Mouse (Mus musculus) embryonic facial prominence, embryonic 15.5 days (tissue): ENCODE measurements around the gene Ccr7. TPM values are rescaled to one million over a fixed set of nuclear protein-coding genes. Genes with fewer than 3 reads are reported as not detected.

Experiments
- ATAC-seq: fragments of 200-750 bp; cut with Nextera tagmentation; 2 replicates; pipeline ENCODE4 v1.8.0; 2017; ENCODE audit warnings: low read depth, moderate TSS enrichment; ENCODE audit not compliant: insufficient number of reproducible peaks, low FRiP score, low TSS enrichment
- H3K27ac ChIP-seq: fragments of 300-500 bp; sonication (generic); replicated peaks from 2 replicates; pipeline ENCODE4 v1.5.1; 2015; ENCODE audit warnings: mild to moderate bottlenecking, inconsistent platforms
- H3K27me3 ChIP-seq: fragments of 300-500 bp; sonication (generic); 2 replicates; pipeline ENCODE4 v1.6.1; 2015; ENCODE audit warnings: inconsistent platforms
- H3K36me3 ChIP-seq: fragments of 300-500 bp; sonication (generic); 2 replicates; pipeline ENCODE4 v1.6.1; 2015; ENCODE audit warnings: mild to moderate bottlenecking, inconsistent platforms
- H3K4me1 ChIP-seq: fragments of 300-500 bp; sonication (generic); 2 replicates; pipeline ENCODE4 v1.6.1; 2015; ENCODE audit warnings: inconsistent platforms
- H3K4me2 ChIP-seq: fragments of 300-500 bp; sonication (generic); replicated peaks from 2 replicates; pipeline ENCODE4 v1.6.1; 2015; ENCODE audit warnings: mild to moderate bottlenecking, inconsistent platforms
- H3K4me3 ChIP-seq: fragments of 300-500 bp; sonication (generic); replicated peaks from 2 replicates; pipeline ENCODE4 v1.5.1; 2015; ENCODE audit warnings: mild to moderate bottlenecking, inconsistent platforms
- H3K9ac ChIP-seq: fragments of 300-500 bp; sonication (generic); 2 replicates; pipeline ENCODE4 v1.6.1; 2015; ENCODE audit warnings: inconsistent platforms
- H3K9me3 ChIP-seq: fragments of 300-500 bp; sonication (generic); replicated peaks from 2 replicates; pipeline ENCODE4 v1.6.1; 2016; ENCODE audit warnings: inconsistent platforms
- WGBS: fragments of 180-500 bp; shearing (Covaris S2); methylation state at CpG from one replicate; pipeline ENCODE4 v1.1.7; 2015; 5-methylcytosine and 5-hydroxymethylcytosine counted together
- polyA plus RNA-seq: library from polyadenylated mRNA; unstranded; fragments of >200 nt; fragmentation: Nextera tagmentation; extraction: Ambion mirVana; gene quantifications from 2 replicates; pipeline ENCODE4 v1.2.1, GENCODE M21; 2015

The Ccr7 gene
- polyA plus RNA-seq, 1 experiment from 2014 or later, result 0.57 TPM

GRCm38 (mm10) chr11:99152323-99153144, 2.3 kb downstream of the Ccr7 start:
- H3K4me1 ChIP-seq, result peaks cover 30% of the 10 kb centered on the region
- no peak for ATAC-seq
- no peaks in the 10 kb centered on the region for H3K36me3 ChIP-seq
- 78% methylated on average over 7 of the region's 7 CpGs for WGBS
- H3K9ac ChIP-seq, result no peak overlapping the region
- H3K9me3 ChIP-seq, result no peaks in the 10 kb centered on the region
- no peak overlapping the region for H3K27ac ChIP-seq
- H3K4me2 ChIP-seq, result no peak overlapping the region
- no peaks in the 10 kb centered on the region; the same call in 1 of the 2 replicates for H3K27me3 ChIP-seq
- H3K4me3 ChIP-seq, result no peak overlapping the region

DNA sequence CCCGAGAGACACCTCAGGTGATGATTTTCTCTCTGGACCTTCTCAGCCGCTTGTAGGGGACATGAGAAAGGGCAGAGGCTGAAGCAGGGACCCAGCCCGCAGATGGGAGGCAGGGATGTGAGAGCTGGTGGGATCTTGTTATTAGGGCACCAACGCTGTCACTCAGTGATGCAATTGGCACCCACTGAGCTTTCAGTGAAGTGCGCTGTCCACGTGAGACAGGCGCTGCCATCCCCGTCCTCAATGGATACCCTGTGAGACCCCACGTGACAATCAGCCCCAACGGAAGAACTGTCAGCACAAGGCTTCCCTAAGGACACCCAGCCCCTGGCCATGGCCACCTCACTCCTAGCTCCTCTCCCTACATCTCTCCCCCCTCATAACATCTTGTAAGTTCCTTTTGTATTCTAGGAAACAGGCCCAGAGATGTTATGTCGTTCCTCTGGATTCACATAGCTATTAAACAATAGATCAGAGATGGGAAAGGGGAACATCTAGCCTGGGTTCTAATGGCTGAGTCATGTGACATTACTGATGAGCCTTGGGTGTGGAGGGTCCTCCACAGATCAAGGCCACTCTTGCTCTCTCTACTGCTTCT, 3.4 kb downstream of the Ccr7 start:
- Histone ChIP-seq H3K27ac (no peak overlapping the region), H3K27me3 (no peaks in the 10 kb centered on the region; the same call in 1 of the 2 replicates), H3K4me2 (no peak overlapping the region), H3K9me3 (no peaks in the 10 kb centered on the region), H3K4me3 (no peak overlapping the region), H3K9ac (no peak overlapping the region), H3K36me3 (no peaks in the 10 kb centered on the region), H3K4me1 (peaks cover 40% of the 10 kb centered on the region)
- ATAC-seq, result no peak
- WGBS, result 74% methylated on average over 11 of the region's 11 CpGs

- ATAC-seq, result no peak
- WGBS, result 68% methylated on average over 7 of the region's 7 CpGs
- Histone ChIP-seq H3K9ac (no peak overlapping the region), H3K27ac (no peak overlapping the region), H3K27me3 (no peaks in the 10 kb centered on the region; the same call in 1 of the 2 replicates), H3K9me3 (no peaks in the 10 kb centered on the region), H3K36me3 (no peaks in the 10 kb centered on the region), H3K4me1 (peaks cover 40% of the 10 kb centered on the region), H3K4me2 (no peak overlapping the region), H3K4me3 (no peak overlapping the region)
These were observed 4.0 kb downstream of the Ccr7 start for GRCm38 (mm10) chr11:99150889-99151288.

- no peak overlapping the region for H3K4me2 ChIP-seq
These were observed 4.7 kb downstream of the Ccr7 start for GRCm38 (mm10) chr11:99149898-99150757.

GRCm38 (mm10) chr11:99148896-99149703, 5.8 kb downstream of the Ccr7 start:
- H3K36me3 ChIP-seq, result no peaks in the 10 kb centered on the region
- H3K9ac ChIP-seq, result no peak overlapping the region
- no peak overlapping the region; the same call in 1 of the 2 replicates for H3K4me3 ChIP-seq
- 9% methylated on average over 16 of the region's 16 CpGs for WGBS
- H3K4me2 ChIP-seq, result peak overlapping the region; percentile 29
- peak; percentile 59 for ATAC-seq
- H3K4me1 ChIP-seq, result peaks cover 42% of the 10 kb centered on the region
- H3K27ac ChIP-seq, result peak overlapping the region; percentile 96
- H3K27me3 ChIP-seq, result no peaks in the 10 kb centered on the region; the same call in 1 of the 2 replicates
- H3K9me3 ChIP-seq, result no peaks in the 10 kb centered on the region

More at GRCm38 (mm10) chr11:99149898-99150757, 4.7 kb downstream of the Ccr7 start:
- Histone ChIP-seq H3K27me3 (no peaks in the 10 kb centered on the region; the same call in 1 of the 2 replicates), H3K4me1 (peaks cover 40% of the 10 kb centered on the region), H3K9ac (no peak overlapping the region), H3K9me3 (no peaks in the 10 kb centered on the region), H3K27ac (peak overlapping the region; percentile 96), H3K4me3 (no peak overlapping the region), H3K36me3 (no peaks in the 10 kb centered on the region)
- peak; percentile 22; the same call in 1 of the 2 replicates for ATAC-seq
- WGBS, result 48% methylated on average over 19 of the region's 19 CpGs

- H3K27ac ChIP-seq, result peak overlapping the region; percentile 96
- H3K4me3 ChIP-seq, result no peak overlapping the region; the same call in 1 of the 2 replicates
- H3K36me3 ChIP-seq, result no peaks in the 10 kb centered on the region
- WGBS, result 40% methylated on average over 8 of the region's 8 CpGs
- no peak overlapping the region for H3K9ac ChIP-seq
- ATAC-seq, result no peak
- peaks cover 48% of the 10 kb centered on the region for H3K4me1 ChIP-seq
- peak overlapping the region; percentile 29 for H3K4me2 ChIP-seq
- H3K27me3 ChIP-seq, result no peaks in the 10 kb centered on the region; the same call in 1 of the 2 replicates
- no peaks in the 10 kb centered on the region for H3K9me3 ChIP-seq
These were observed 6.5 kb downstream of the Ccr7 start for GRCm38 (mm10) chr11:99148400-99148799.

DNA sequence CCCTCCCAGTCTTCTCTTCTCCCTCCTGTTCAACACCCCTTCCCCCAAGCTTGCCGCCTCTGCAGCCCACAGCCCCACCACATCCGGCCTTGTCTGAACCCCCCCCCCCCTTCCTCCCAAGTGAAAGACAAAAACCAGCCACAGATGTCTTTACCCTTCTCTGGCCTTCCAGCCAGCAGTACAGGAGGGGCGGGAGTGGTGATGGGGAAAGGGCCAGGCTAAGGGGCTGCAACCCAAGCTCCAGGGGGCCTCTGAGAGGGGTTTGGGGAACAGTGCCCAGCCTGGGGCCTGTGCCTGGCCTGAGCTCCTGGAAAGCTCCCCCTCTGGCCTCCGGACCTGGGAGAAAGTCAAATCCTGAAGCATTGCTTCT, 7.0 kb downstream of the Ccr7 start:
- Histone ChIP-seq H3K9me3 (no peaks in the 10 kb centered on the region), H3K27me3 (no peaks in the 10 kb centered on the region; the same call in 1 of the 2 replicates), H3K4me2 (peak overlapping the region; percentile 19; the same call in 1 of the 2 replicates), H3K4me1 (peaks cover 53% of the 10 kb centered on the region), H3K4me3 (no peak overlapping the region), H3K9ac (no peak overlapping the region), H3K27ac (peak overlapping the region; percentile 96), H3K36me3 (no peaks in the 10 kb centered on the region)
- 13% methylated on average over 4 of the region's 4 CpGs for WGBS
- ATAC-seq, result peak; percentile 72

DNA sequence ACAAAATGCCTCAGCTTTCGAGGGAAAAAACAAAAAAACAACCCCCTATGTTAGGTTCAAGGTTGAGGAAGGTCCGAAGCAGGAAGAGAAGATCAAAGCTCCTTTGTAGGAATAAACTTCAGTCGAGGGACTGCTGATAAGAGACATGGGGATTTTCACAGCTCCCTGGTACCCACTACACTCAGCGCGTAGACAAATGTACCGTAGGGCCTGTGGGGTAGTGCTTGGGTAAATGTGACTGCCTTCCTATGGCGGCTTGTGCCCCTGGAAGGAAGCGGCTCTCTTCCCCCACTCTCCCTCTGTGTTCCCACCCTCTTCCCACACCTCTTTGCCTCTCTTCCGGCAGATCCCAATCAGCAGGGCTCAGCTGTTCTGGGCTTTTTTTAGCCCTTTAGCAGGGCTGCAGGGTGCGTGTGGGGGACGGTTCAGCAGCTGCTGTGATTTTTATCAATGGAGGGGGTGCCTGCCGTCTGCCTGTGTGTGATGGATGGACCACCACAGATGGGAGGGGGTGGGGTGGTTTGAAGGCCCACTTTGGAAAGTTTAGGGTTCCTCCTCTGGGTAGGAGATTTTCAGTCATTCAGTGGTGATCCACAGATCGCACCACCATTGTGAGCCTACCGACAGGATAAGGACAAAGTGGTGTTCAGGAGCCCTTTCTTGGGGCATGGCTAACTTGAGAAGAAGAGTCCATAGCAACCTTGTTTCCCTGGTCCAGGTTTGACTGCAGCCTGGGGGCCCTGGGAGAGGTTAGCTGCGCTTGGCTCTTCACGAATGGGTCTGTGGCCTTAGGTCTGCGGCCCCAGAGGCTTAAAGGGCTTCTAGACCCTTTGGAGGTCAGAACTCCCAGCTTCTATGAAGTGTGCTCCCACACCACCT, 7.6 kb downstream of the Ccr7 start:
- 0 out of 2 replicates have a peak, but pooled peaks have one; percentile 29 for ATAC-seq
- Histone ChIP-seq H3K9ac (no peak overlapping the region), H3K27me3 (no peaks in the 10 kb centered on the region; the same call in 1 of the 2 replicates), H3K4me1 (peaks cover 59% of the 10 kb centered on the region), H3K36me3 (no peaks in the 10 kb centered on the region), H3K27ac (peak overlapping the region; percentile 96), H3K4me3 (no peak overlapping the region), H3K9me3 (no peaks in the 10 kb centered on the region), H3K4me2 (no peak overlapping the region; the same call in 1 of the 2 replicates)
- WGBS, result 28% methylated on average over 17 of the region's 17 CpGs

DNA sequence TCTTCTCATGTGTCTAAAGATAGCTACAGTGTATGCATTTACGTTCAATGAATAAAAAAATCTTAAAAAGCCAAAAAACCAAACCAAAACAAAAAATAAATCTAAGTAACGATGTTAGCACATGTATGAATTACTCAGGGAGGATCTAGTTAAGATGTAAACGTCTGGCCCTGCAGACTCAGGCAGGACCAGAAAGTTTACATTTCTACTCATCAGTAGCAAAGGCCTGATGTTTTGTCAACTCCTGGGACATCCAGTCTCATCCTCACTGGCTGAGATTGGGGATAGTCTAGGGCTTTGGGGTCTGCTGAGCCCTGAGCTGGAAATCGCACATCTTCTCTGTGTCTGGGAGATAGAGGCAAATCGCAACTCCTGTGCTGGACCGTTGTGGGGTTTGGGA, 8.3 kb downstream of the Ccr7 start:
- H3K9ac ChIP-seq, result no peak overlapping the region
- no peaks in the 10 kb centered on the region for H3K27me3 ChIP-seq
- H3K4me3 ChIP-seq, result no peak overlapping the region
- H3K9me3 ChIP-seq, result no peaks in the 10 kb centered on the region
- no peak overlapping the region for H3K4me2 ChIP-seq
- 69% methylated on average over 6 of the region's 6 CpGs for WGBS
- ATAC-seq, result no peak
- H3K27ac ChIP-seq, result peak overlapping the region; percentile 96; the same call in 1 of the 2 replicates
- H3K4me1 ChIP-seq, result peaks cover 66% of the 10 kb centered on the region
- no peaks in the 10 kb centered on the region for H3K36me3 ChIP-seq
